ENCODE assay signal across 8 mouse cellular contexts in the genomic region with DNA sequence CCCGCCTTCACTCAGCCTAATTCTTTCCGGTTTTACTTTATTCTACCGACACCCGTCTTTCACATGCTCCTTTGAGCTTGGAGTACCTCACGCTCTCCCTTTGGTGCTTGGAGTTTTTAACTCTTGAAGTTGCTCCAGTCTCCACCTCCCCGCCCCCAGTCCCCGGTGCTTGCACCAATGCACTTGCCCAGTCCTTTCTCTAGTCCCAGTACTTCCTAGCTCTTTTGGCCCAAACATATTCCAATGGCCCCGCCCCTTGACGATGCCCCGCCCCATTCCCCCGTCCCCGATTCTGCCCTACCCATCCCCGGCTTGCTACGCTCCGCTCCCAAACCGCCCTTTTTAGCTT. TPM values are rescaled to one million over a fixed set of nuclear protein-coding genes. Genes with fewer than 3 reads are reported as not detected.
A peak's percentile ranks its signal among the peaks of the same experiment; 100 is the strongest.
DNase-seq lines count a peak whose midpoint lies in the region; ATAC-seq lines count a peak whose summit lies in the region.

No protein-coding gene starts in this region.

- peak; percentile 48 to 82 for DNase-seq in left cerebral cortex, postnatal 10 days (ENCODE audit: extremely low spot score in 1 of 2, low spot score in 2 of 2)
- DNase-seq in left cerebral cortex, postnatal 4 days: no peak
- DNase-seq in adrenal gland, postnatal 36 days: peak; percentile 76 to 87
- DNase-seq in forebrain, embryonic 14.5 days (ENCODE audit: low spot score): no peak
- DNase-seq in liver, embryonic 13.5 days: peak; percentile 79
- DNase-seq in cerebellum, postnatal 25 days: no peak

- 2% methylated on average over 16 of the region's 16 CpGs for WGBS in forebrain, embryonic 14.5 days
- WGBS in hindbrain, embryonic 16.5 days: under 1% methylated on average over 16 of the region's 16 CpGs
- WGBS in liver, embryonic 13.5 days (ENCODE audit: insufficient replicate concordance): 1% methylated on average over 16 of the region's 16 CpGs
- under 1% methylated on average over 16 of the region's 16 CpGs for WGBS in neural tube, embryonic 12.5 days

- H3K27me3 ChIP-seq in forebrain, embryonic 14.5 days (replicated peaks; ENCODE audit: control insufficient read depth, insufficient read depth, low read length): no peaks in the 10 kb centered on the region
- H3K27me3 ChIP-seq in hindbrain, embryonic 16.5 days (replicated peaks; ENCODE audit: control insufficient read depth, insufficient read depth, low read length): no peaks in the 10 kb centered on the region
- H3K27me3 ChIP-seq in liver, embryonic 13.5 days: no peaks in the 10 kb centered on the region
- no peaks in the 10 kb centered on the region for H3K27me3 ChIP-seq in neural tube, embryonic 12.5 days (replicated peaks)

- ATAC-seq in forebrain, embryonic 14.5 days: peak; percentile 91; the same call in 1 of the 2 replicates
- no peak; the same call in 1 of the 2 replicates for ATAC-seq in hindbrain, embryonic 16.5 days
- ATAC-seq in liver, embryonic 13.5 days (ENCODE audit: low read depth): peak; percentile 80
- ATAC-seq in neural tube, embryonic 12.5 days (ENCODE audit: low FRiP score, low read depth): peak; percentile 92; the same call in 1 of the 2 replicates

- H3K27ac ChIP-seq in forebrain, embryonic 14.5 days (ENCODE audit: low read depth, low read length): peak overlapping the region; percentile 84
- peak overlapping the region; percentile 91 for H3K27ac ChIP-seq in hindbrain, embryonic 16.5 days (ENCODE audit: low read depth, low read length)
- peak overlapping the region; percentile 97 for H3K27ac ChIP-seq in liver, embryonic 13.5 days
- H3K27ac ChIP-seq in neural tube, embryonic 12.5 days: peak overlapping the region; percentile 79

- H3K4me3 ChIP-seq in forebrain, embryonic 14.5 days (ENCODE audit: low read depth, low read length): peak overlapping the region; percentile 87
- H3K4me3 ChIP-seq in hindbrain, embryonic 16.5 days (ENCODE audit: low read length): peak overlapping the region; percentile 92
- H3K4me3 ChIP-seq in liver, embryonic 13.5 days (replicated peaks): peak overlapping the region; percentile 77
- peak overlapping the region; percentile 73 for H3K4me3 ChIP-seq in neural tube, embryonic 12.5 days

- no peaks in the 10 kb centered on the region for H3K9me3 ChIP-seq in forebrain, embryonic 14.5 days (replicated peaks; ENCODE audit: control insufficient read depth, low read length)
- H3K9me3 ChIP-seq in hindbrain, embryonic 16.5 days (ENCODE audit: control insufficient read depth, low read length): no peaks in the 10 kb centered on the region
- H3K9me3 ChIP-seq in liver, embryonic 13.5 days (replicated peaks): no peaks in the 10 kb centered on the region
- H3K9me3 ChIP-seq in neural tube, embryonic 12.5 days: no peaks in the 10 kb centered on the region

- H3K4me1 ChIP-seq in forebrain, embryonic 14.5 days (ENCODE audit: control insufficient read depth, insufficient read depth, low read length): peaks cover 5% of the 10 kb centered on the region; the same call in 1 of the 2 replicates
- peaks cover 10% of the 10 kb centered on the region for H3K4me1 ChIP-seq in hindbrain, embryonic 16.5 days (ENCODE audit: control insufficient read depth, insufficient read depth, low read depth, low read length)
- H3K4me1 ChIP-seq in liver, embryonic 13.5 days (replicated peaks): peaks cover 25% of the 10 kb centered on the region
- H3K4me1 ChIP-seq in neural tube, embryonic 12.5 days: peaks cover 6% of the 10 kb centered on the region; the same call in 1 of the 2 replicates

- no peaks in the 10 kb centered on the region for H3K36me3 ChIP-seq in forebrain, embryonic 14.5 days (ENCODE audit: control insufficient read depth, insufficient read depth, low read length)
- H3K36me3 ChIP-seq in hindbrain, embryonic 16.5 days (ENCODE audit: control insufficient read depth, insufficient read depth, low read length): no peaks in the 10 kb centered on the region
- H3K36me3 ChIP-seq in liver, embryonic 13.5 days: no peaks in the 10 kb centered on the region
- H3K36me3 ChIP-seq in neural tube, embryonic 12.5 days: no peaks in the 10 kb centered on the region

- intact Hi-C loops in left cerebral cortex, postnatal 10 days (cut with DNase I): no loop called here
- intact Hi-C loops in left cerebral cortex, postnatal 4 days (cut with DNase I): no loop called here

- H3K4me2 ChIP-seq in forebrain, embryonic 14.5 days (ENCODE audit: low read length): peak overlapping the region; percentile 62
- H3K4me2 ChIP-seq in hindbrain, embryonic 16.5 days (ENCODE audit: low read length): peak overlapping the region; percentile 80
- peak overlapping the region; percentile 73 for H3K4me2 ChIP-seq in liver, embryonic 13.5 days
- peak overlapping the region; percentile 76 for H3K4me2 ChIP-seq in neural tube, embryonic 12.5 days (replicated peaks)

- H3K9ac ChIP-seq in forebrain, embryonic 14.5 days (ENCODE audit: low read length): peak overlapping the region; percentile 62
- H3K9ac ChIP-seq in hindbrain, embryonic 16.5 days (ENCODE audit: low read depth, low read length): peak overlapping the region; percentile 85
- peak overlapping the region; percentile 75 for H3K9ac ChIP-seq in liver, embryonic 13.5 days
- H3K9ac ChIP-seq in neural tube, embryonic 12.5 days: peak overlapping the region; percentile 66

RNA-seq across cellular contexts. Expression of a gene that starts 0.5 kb away (rescaled TPM):
- 10 to 100 TPM; 27.0 to 27.5 TPM for total RNA-seq in left cerebral cortex, postnatal 10 days (2021)
- total RNA-seq in left cerebral cortex, postnatal 4 days (2021): 10 to 100 TPM; 31.4 to 31.7 TPM
- 10 to 100 TPM; 14.2 to 15.3 TPM for total RNA-seq in adrenal gland, postnatal 36 days (2021)
- 19.9 and 25.2 TPM in 2 replicates for polyA plus RNA-seq in forebrain, embryonic 14.5 days (2014; fragmentation: Nextera tagmentation; extraction: Ambion mirVana)
- 26.4 and 30.3 TPM in 2 replicates for polyA plus RNA-seq in hindbrain, embryonic 16.5 days (2015; fragmentation: Nextera tagmentation; extraction: Ambion mirVana)
- 9.2 and 11.9 TPM in 2 replicates for polyA plus RNA-seq in liver, embryonic 13.5 days (2015; fragmentation: Nextera tagmentation; extraction: Ambion mirVana)
- 21.5 and 22.6 TPM in 2 replicates for polyA plus RNA-seq in neural tube, embryonic 12.5 days (2016; fragmentation: Nextera tagmentation; extraction: Ambion mirVana)

RNA-seq across cellular contexts. Expression of a gene that starts 9.4 kb away (rescaled TPM):
- 100 to 1,000 TPM; 146 to 152 TPM for total RNA-seq in left cerebral cortex, postnatal 10 days (2021)
- 100 to 1,000 TPM; 122 to 123 TPM for total RNA-seq in left cerebral cortex, postnatal 4 days (2021)
- 10 to 100 TPM; 44.8 to 51.2 TPM for total RNA-seq in adrenal gland, postnatal 36 days (2021)
- 55.1 and 59.9 TPM in 2 replicates for polyA plus RNA-seq in forebrain, embryonic 14.5 days (2014; fragmentation: Nextera tagmentation; extraction: Ambion mirVana)
- 79.0 and 79.5 TPM in 2 replicates for polyA plus RNA-seq in hindbrain, embryonic 16.5 days (2015; fragmentation: Nextera tagmentation; extraction: Ambion mirVana)
- polyA plus RNA-seq in liver, embryonic 13.5 days (2015; fragmentation: Nextera tagmentation; extraction: Ambion mirVana): 35.8 and 41.3 TPM in 2 replicates
- 45.4 and 47.4 TPM in 2 replicates for polyA plus RNA-seq in neural tube, embryonic 12.5 days (2016; fragmentation: Nextera tagmentation; extraction: Ambion mirVana)

Comparison
In these comparisons a context has a peak if more than half of its experiments do, and no peak if none do; other contexts are left out.
1. DNase-seq: peak in left cerebral cortex, postnatal 10 days (2 of 2), adrenal gland, postnatal 36 days (2 of 2) and liver, embryonic 13.5 days (single experiment); none in left cerebral cortex, postnatal 4 days (single experiment), forebrain, embryonic 14.5 days (single experiment) and cerebellum, postnatal 25 days (0 of 2).
2. Peak in every context shown above with its lines, with median percentiles within 50 percentile points of each other: H3K27ac ChIP-seq, H3K4me2 ChIP-seq, H3K4me3 ChIP-seq and H3K9ac ChIP-seq.